Mouse (Mus musculus) testis, adult 2 months (tissue): ENCODE data around the gene Fam221b. TPM values are rescaled to one million over a fixed set of nuclear protein-coding genes. Genes with fewer than 3 reads are reported as not detected.
A peak's percentile ranks its signal among the peaks of the same experiment; 100 is the strongest.

Experiments
- H3K27ac ChIP-seq: fragments of 200-500 bp; 2 replicates; pipeline ENCODE4 v1.5.1; 2012; ENCODE audit warnings: low read depth, low read length; ENCODE audit not compliant: control insufficient read depth, insufficient read depth
- H3K27me3 ChIP-seq: fragments of 200-500 bp; 2 replicates; pipeline ENCODE4 v1.6.1; 2012; ENCODE audit warnings: mild to moderate bottlenecking, low read length, moderate library complexity; ENCODE audit not compliant: control insufficient read depth, insufficient read depth
- H3K36me3 ChIP-seq: fragments of 200-500 bp; 2 replicates; pipeline ENCODE4 v1.6.1; 2012; ENCODE audit warnings: mild to moderate bottlenecking, low read length; ENCODE audit not compliant: control insufficient read depth, insufficient read depth
- H3K4me1 ChIP-seq: fragments of 200-500 bp; 2 replicates; pipeline ENCODE4 v1.6.1; 2012; ENCODE audit warnings: low read length; ENCODE audit not compliant: control insufficient read depth, insufficient read depth
- H3K4me3 ChIP-seq: fragments of 200-500 bp; 2 replicates; pipeline ENCODE4 v1.5.1; 2012; ENCODE audit warnings: low read depth, mild to moderate bottlenecking, low read length, moderate library complexity, mixed read lengths; ENCODE audit not compliant: control insufficient read depth
- CTCF ChIP-seq: fragments of 200-500 bp; IDR thresholded peaks from 2 replicates; pipeline ENCODE4 v1.5.1; 2012; ENCODE audit warnings: low read depth, mild to moderate bottlenecking, inconsistent platforms, low read length, moderate library complexity; ENCODE audit not compliant: control insufficient read depth, insufficient read depth, insufficient replicate concordance
- POLR2A ChIP-seq: fragments of 200-500 bp; IDR thresholded peaks from 2 replicates; pipeline ENCODE4 v1.6.1; 2012; ENCODE audit warnings: low read depth, mild to moderate bottlenecking, inconsistent platforms, low read length, moderate library complexity; ENCODE audit not compliant: control insufficient read depth
- polyA plus RNA-seq: library from polyadenylated mRNA; depleted of rRNA; stranded (reverse); fragments of >200 nt; gene quantifications from 2 replicates; pipeline ENCODE4 v1.2.3, GENCODE M21; 2012; rRNA removed

Gene Fam221b
- 182 and 185 TPM in 2 replicates for polyA plus RNA-seq

- Histone ChIP-seq H3K36me3 (no peaks in the 10 kb centered on the region), H3K4me1 (peaks cover 13% of the 10 kb centered on the region), H3K27ac (peak within 1 kb of the TSS; percentile 96), H3K27me3 (no peaks in the 10 kb centered on the region), H3K4me3 (peak within 1 kb of the TSS; percentile 86)
- peak; percentile 68 for TF ChIP-seq POLR2A
- TF ChIP-seq CTCF: no peak
Observed at GRCm38 (mm10) chr4:43668782-43669427, at the start of gene Fam221b, which contains the start of gene Tmem8b. Gene Fam221b (minus strand): TSS chr4:43669145. Gene Tmem8b (plus strand): TSS chr4:43668971.

GRCm38 (mm10) chr4:43713652-43714219 is 44.8 kb upstream of the Fam221b start:
- Histone ChIP-seq H3K4me3 (no peak overlapping the region), H3K4me1 (no peaks in the 10 kb centered on the region), H3K27ac (no peak overlapping the region), H3K36me3 (no peaks in the 10 kb centered on the region), H3K27me3 (no peaks in the 10 kb centered on the region)
- TF ChIP-seq POLR2A (no peak), CTCF (no peak)

GRCm38 (mm10) chr4:43711821-43712220 is 42.9 kb upstream of the Fam221b start:
- no peak overlapping the region for H3K27ac ChIP-seq
- no peak overlapping the region for H3K4me3 ChIP-seq
- H3K36me3 ChIP-seq: no peaks in the 10 kb centered on the region
- no peaks in the 10 kb centered on the region for H3K4me1 ChIP-seq
- H3K27me3 ChIP-seq: no peaks in the 10 kb centered on the region
- no peak for TF ChIP-seq POLR2A
- TF ChIP-seq CTCF: peak; percentile 74; the same call in 1 of the 2 replicates

GRCm38 (mm10) chr4:43709869-43710268 is 40.9 kb upstream of the Fam221b start, which contains the start of gene Olfr71:
Gene Olfr71 (minus strand): TSS chr4:43710255.
- TF ChIP-seq CTCF: no peak
- TF ChIP-seq POLR2A: no peak

GRCm38 (mm10) chr4:43705991-43706390 is 37.0 kb upstream of the Fam221b start:
- Histone ChIP-seq H3K27ac (no peak overlapping the region), H3K4me1 (no peaks in the 10 kb centered on the region), H3K27me3 (no peaks in the 10 kb centered on the region), H3K4me3 (no peak overlapping the region), H3K36me3 (no peaks in the 10 kb centered on the region)
- TF ChIP-seq CTCF: no peak
- TF ChIP-seq POLR2A: no peak

More at GRCm38 (mm10) chr4:43709869-43710268, 40.9 kb upstream of the Fam221b start, which contains the start of gene Olfr71:
- no peaks in the 10 kb centered on the region for H3K4me1 ChIP-seq
- H3K27ac ChIP-seq: no peak within 1 kb of the TSS
- H3K4me3 ChIP-seq: no peak within 1 kb of the TSS
- H3K36me3 ChIP-seq: no peaks in the 10 kb centered on the region
- no peaks in the 10 kb centered on the region for H3K27me3 ChIP-seq

- Histone ChIP-seq H3K36me3 (no peaks in the 10 kb centered on the region), H3K4me1 (no peaks in the 10 kb centered on the region), H3K4me3 (no peak overlapping the region), H3K27ac (no peak overlapping the region), H3K27me3 (no peaks in the 10 kb centered on the region)
- TF ChIP-seq CTCF (no peak), POLR2A (no peak)
Observed at GRCm38 (mm10) chr4:43703851-43704250, 34.9 kb upstream of the Fam221b start.

- Histone ChIP-seq H3K27ac (no peak overlapping the region), H3K27me3 (no peaks in the 10 kb centered on the region), H3K4me1 (no peaks in the 10 kb centered on the region), H3K36me3 (no peaks in the 10 kb centered on the region), H3K4me3 (no peak overlapping the region)
- no peak for TF ChIP-seq POLR2A
- peak; percentile 86; the same call in 1 of the 2 replicates for TF ChIP-seq CTCF
Observed at GRCm38 (mm10) chr4:43703439-43703838, 34.5 kb upstream of the Fam221b start.
